ENCODE assay signal across 8 mouse cellular contexts in the genomic region with DNA sequence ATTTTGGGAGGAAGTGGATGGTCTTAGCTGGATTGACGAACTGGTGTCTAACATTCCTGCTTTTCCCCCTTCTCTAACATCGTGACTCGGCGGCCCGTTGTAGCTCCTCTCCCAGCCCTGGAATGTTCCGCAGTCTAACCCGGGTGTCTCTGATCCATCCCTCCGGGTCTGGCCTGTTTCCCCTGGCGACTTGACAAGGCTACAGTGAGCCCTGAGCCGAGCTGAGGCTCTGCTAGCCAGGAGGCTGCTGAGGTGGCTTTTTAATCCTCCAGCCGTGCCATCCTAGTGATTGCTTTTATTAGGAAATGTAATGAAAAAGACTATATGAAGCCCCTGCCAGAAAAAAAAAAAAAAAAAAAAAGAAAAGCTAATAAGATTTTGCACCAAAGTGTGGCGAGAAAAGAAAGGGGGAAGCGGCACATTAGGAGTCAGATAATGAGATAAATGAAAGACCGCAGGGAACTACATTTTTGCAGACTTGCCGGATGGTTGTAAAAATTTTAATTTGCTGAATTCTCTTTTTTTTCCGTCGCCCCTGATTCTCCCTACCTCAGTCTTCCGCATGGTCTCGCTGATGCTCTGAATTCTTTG. TPM values are rescaled to one million over a fixed set of nuclear protein-coding genes. Genes with fewer than 3 reads are reported as not detected.
DNase-seq lines count a peak whose midpoint lies in the region; ATAC-seq lines count a peak whose summit lies in the region.

No protein-coding gene starts in this region.

- H3K4me2 ChIP-seq in forebrain, embryonic 11.5 days (ENCODE audit: low read depth, low read length, severe bottlenecking): 0 out of 2 replicates have a peak overlapping the region, but pooled peaks have one; percentile 1
- H3K4me2 ChIP-seq in limb, embryonic 13.5 days (replicated peaks): 0 out of 2 replicates have a peak overlapping the region, but pooled peaks have one; percentile 38

- peak overlapping the region; percentile 52 for H3K9ac ChIP-seq in forebrain, embryonic 11.5 days (ENCODE audit: low read length)
- H3K9ac ChIP-seq in limb, embryonic 13.5 days: no peak overlapping the region

- peak; percentile 53 for DNase-seq in gastrocnemius, adult 18-20 months (ENCODE audit: low spot score)
- no peak for DNase-seq in gastrocnemius, adult 8-10 months (ENCODE audit: low spot score in 2 of 2)
- DNase-seq in Muller cell, postnatal 12 days (ENCODE audit: inconsistent ontology term): peak; percentile 80
- DNase-seq in forebrain, embryonic 11.5 days (ENCODE audit: low spot score): no peak
- no peak for DNase-seq in right cerebral cortex, postnatal 14 days

- H3K36me3 ChIP-seq in forebrain, embryonic 11.5 days (ENCODE audit: control insufficient read depth, insufficient read depth, low read length): no peaks in the 10 kb centered on the region
- no peaks in the 10 kb centered on the region for H3K36me3 ChIP-seq in limb, embryonic 13.5 days

- no peak overlapping the region for H3K27ac ChIP-seq in forebrain, embryonic 11.5 days (ENCODE audit: low read depth, low read length)
- no peak overlapping the region for H3K27ac ChIP-seq in limb, embryonic 13.5 days

- no peak for ATAC-seq in forebrain, embryonic 11.5 days (replicated peaks; ENCODE audit: low FRiP score)
- no peak for ATAC-seq in limb, embryonic 13.5 days (ENCODE audit: low FRiP score, low read depth)
- no peak for ATAC-seq in inflammation-experienced regulatory T-cells, adult 6 months
- ATAC-seq in frontal cortex, adult (ENCODE audit: low TSS enrichment): no peak

- peaks cover 12% of the 10 kb centered on the region for H3K4me1 ChIP-seq in forebrain, embryonic 11.5 days (replicated peaks; ENCODE audit: control insufficient read depth, insufficient read depth, low read length)
- H3K4me1 ChIP-seq in limb, embryonic 13.5 days: peaks cover 18% of the 10 kb centered on the region

- no peaks in the 10 kb centered on the region for H3K9me3 ChIP-seq in forebrain, embryonic 11.5 days (ENCODE audit: control insufficient read depth, low read length)
- H3K9me3 ChIP-seq in limb, embryonic 13.5 days: no peaks in the 10 kb centered on the region

- H3K27me3 ChIP-seq in forebrain, embryonic 11.5 days (ENCODE audit: control insufficient read depth, insufficient read depth, low read length): no peaks in the 10 kb centered on the region; the same call in 1 of the 2 replicates
- peaks cover 38% of the 10 kb centered on the region for H3K27me3 ChIP-seq in limb, embryonic 13.5 days

- 28% methylated on average over 19 of the region's 19 CpGs for WGBS in forebrain, embryonic 11.5 days
- 32% methylated on average over 19 of the region's 19 CpGs for WGBS in limb, embryonic 13.5 days

- H3K4me3 ChIP-seq in forebrain, embryonic 11.5 days (ENCODE audit: low read depth, low read length): no peak overlapping the region
- H3K4me3 ChIP-seq in limb, embryonic 13.5 days: no peak overlapping the region

RNA-seq across cellular contexts. Expression of a gene that starts 12.3 kb away (rescaled TPM):
- total RNA-seq in gastrocnemius, adult 18-20 months (2021): not detected
- total RNA-seq in gastrocnemius, adult 8-10 months (2022): not detected
- polyA plus RNA-seq in forebrain, embryonic 11.5 days (2014; fragmentation: Nextera tagmentation; extraction: Ambion mirVana): 13.6 and 16.0 TPM in 2 replicates
- 0.66 and 1.4 TPM in 2 replicates for polyA plus RNA-seq in limb, embryonic 13.5 days (2015; fragmentation: Nextera tagmentation; extraction: Ambion mirVana)
- polyA plus RNA-seq in inflammation-experienced regulatory T-cells, adult 6 months (2017; shearing (Covaris generic)): 1 to 10 TPM in 1 of 3 experiments, under 1 TPM in 2; 0.43 to 2.7 (median 0.56) TPM

RNA-seq across cellular contexts. Expression of a gene that starts 24.4 kb away (rescaled TPM):
- total RNA-seq in gastrocnemius, adult 18-20 months (2021): under 1 TPM; 0.12 to 0.16 TPM
- total RNA-seq in gastrocnemius, adult 8-10 months (2022): under 1 TPM in 3 of 4 experiments, not detected in 1; 0.21 to 0.29 (median 0.24) TPM
- 14.3 and 16.7 TPM in 2 replicates for polyA plus RNA-seq in forebrain, embryonic 11.5 days (2014; fragmentation: Nextera tagmentation; extraction: Ambion mirVana)
- polyA plus RNA-seq in limb, embryonic 13.5 days (2015; fragmentation: Nextera tagmentation; extraction: Ambion mirVana): 0.18 and 0.60 TPM in 2 replicates
- polyA plus RNA-seq in inflammation-experienced regulatory T-cells, adult 6 months (2017; shearing (Covaris generic)): under 1 TPM in 1 of 3 experiments, not detected in 2; 0.24 TPM

Comparison
In these comparisons a context has a peak if more than half of its experiments do, and no peak if none do; other contexts are left out.
1. DNase-seq: peak in gastrocnemius, adult 18-20 months (single experiment) and Muller cell, postnatal 12 days (single experiment); none in gastrocnemius, adult 8-10 months (0 of 2), forebrain, embryonic 11.5 days (single experiment) and right cerebral cortex, postnatal 14 days (single experiment).